In genomic region chr17:70992662-70993061, GRCm38 (mm10) we compare ENCODE assay signal across 13 mouse cellular contexts. TPM values are rescaled to one million over a fixed set of nuclear protein-coding genes. Genes with fewer than 3 reads are reported as not detected.
A peak's percentile ranks its signal among the peaks of the same experiment; 100 is the strongest.
DNase-seq lines count a peak whose midpoint lies in the region; ATAC-seq and TF ChIP-seq lines count a peak whose summit lies in the region.
"Had no signal": no experiment of that assay in that cellular context is flagged by ENCODE, and none has a peak within 500 bp of the region (broad histone marks: within the 10 kb centered on the region; RNA-seq: fewer than 3 reads in every experiment).

No protein-coding gene starts in this region.

- DNase-seq in kidney, adult 2 months = no peak
- DNase-seq in kidney, postnatal 14 days = no peak
- DNase-seq in CH12.LX (ENCODE audit: extremely low read depth) (no peak), ES-CJ7 (ENCODE audit: low read depth, low spot score) (peak; percentile 55)
- no peak for DNase-seq in heart, postnatal 0 days (ENCODE audit: low spot score)
- DNase-seq in cerebellum, adult 11 months = no peak
- DNase-seq in yolk sac, embryonic 10.5 days (ENCODE audit: low spot score) = no peak
- DNase-seq in forebrain, embryonic 14.5 days (ENCODE audit: low spot score) = no peak
- DNase-seq: cerebellum, adult 9-11 months; kidney, adult 18-20 months; thymus, adult 18-20 months had no signal

- peak overlapping the region; percentile 29 for H3K27ac ChIP-seq in kidney, adult 2 months (ENCODE audit: insufficient read depth, low read depth, low read length)
- H3K27ac ChIP-seq in CH12.LX (ENCODE audit: insufficient read depth, low read depth) = peak overlapping the region; percentile 44
- H3K27ac ChIP-seq in heart, postnatal 0 days (ENCODE audit: low read depth) = peak overlapping the region; percentile 94
- no peak overlapping the region; the same call in 1 of the 2 replicates for H3K27ac ChIP-seq in forebrain, embryonic 14.5 days (ENCODE audit: low read depth, low read length)

- no peak for ATAC-seq in heart, postnatal 0 days (ENCODE audit: insufficient read depth, low read depth)
- no peak for ATAC-seq in forebrain, embryonic 14.5 days
- ATAC-seq: forebrain, embryonic 16.5 days had no signal

- in situ Hi-C loops in CH12.LX (cut with MboI; ENCODE audit: low pct_ligation_motif_present, low pct_unique_long_range_greater_than_20kb, low sequenced_read_pairs) = no loop called here

- dilution Hi-C loops in CH12.LX (cut with MboI; ENCODE audit: extremely low pct_ligation_motif_present, extremely low pct_unique_long_range_greater_than_20kb, low sequenced_read_pairs) = no loop called here

- WGBS in kidney, adult 2 months = 85% methylated on average over 9 of the region's 9 CpGs
- 69% methylated on average over 9 of the region's 9 CpGs for WGBS in heart, postnatal 0 days
- 68% methylated on average over 9 of the region's 9 CpGs for WGBS in forebrain, embryonic 14.5 days

- no peak overlapping the region for H3K9ac ChIP-seq in CH12.LX (ENCODE audit: insufficient read depth, low read depth)
- H3K9ac ChIP-seq in heart, postnatal 0 days (replicated peaks; ENCODE audit: low read depth, low read length) = no peak overlapping the region
- no peak overlapping the region for H3K9ac ChIP-seq in forebrain, embryonic 14.5 days (ENCODE audit: low read length)

- no peak for TF ChIP-seq CTCF in kidney, adult 2 months (conservative IDR thresholded peaks at IDR 0.05; ENCODE audit: insufficient read depth, insufficient read length, low read depth, low read length)
- TF ChIP-seq CTCF in CH12.LX (conservative IDR thresholded peaks at IDR 0.05 in 1 of 2, IDR thresholded peaks at IDR 0.05 in 1 of 2; ENCODE audit: low read depth in 2 of 2, low read length in 2 of 2) = no peak
- TF ChIP-seq CTCF in heart, postnatal 0 days (IDR thresholded peaks at IDR 0.05; ENCODE audit: low read depth) = no peak

- H3K36me3 ChIP-seq in kidney, adult 2 months (ENCODE audit: control insufficient read depth, insufficient read depth, low read length) = peaks cover 5% of the 10 kb centered on the region; the same call in 1 of the 2 replicates
- H3K36me3 ChIP-seq in CH12.LX (replicated peaks in 1 of 2; ENCODE audit: control insufficient read depth in 1 of 2, insufficient read depth in 1 of 2, low read length in 1 of 2) = peaks cover 20 to 54% of the 10 kb centered on the region in 2 experiments
- H3K36me3 ChIP-seq in heart, postnatal 0 days (replicated peaks; ENCODE audit: control insufficient read depth, insufficient read depth, low read length) = peaks cover 50% of the 10 kb centered on the region
- H3K36me3 ChIP-seq in forebrain, embryonic 14.5 days (ENCODE audit: control insufficient read depth, insufficient read depth, low read length) = peaks cover 21% of the 10 kb centered on the region

- no peak for TF ChIP-seq POLR2A in kidney, adult 2 months (IDR thresholded peaks at IDR 0.05; ENCODE audit: low read depth, low read length)
- TF ChIP-seq POLR2A in CH12.LX (IDR thresholded peaks at IDR 0.05; ENCODE audit: low read depth, low read length) = no peak

- no peaks in the 10 kb centered on the region for H3K9me3 ChIP-seq in CH12.LX (replicated peaks; ENCODE audit: low read length)
- no peaks in the 10 kb centered on the region for H3K9me3 ChIP-seq in heart, postnatal 0 days (replicated peaks; ENCODE audit: control insufficient read depth, low read length)
- no peaks in the 10 kb centered on the region for H3K9me3 ChIP-seq in forebrain, embryonic 14.5 days (replicated peaks; ENCODE audit: control insufficient read depth, low read length)
- H3K9me3 ChIP-seq: megakaryocyte, embryonic 14.5 days had no signal

- no peak for TF ChIP-seq RAD21 in CH12.LX (IDR thresholded peaks at IDR 0.05; ENCODE audit: low read depth, low read length)

- H3K4me3 ChIP-seq in kidney, adult 2 months (ENCODE audit: insufficient read depth, low read depth, low read length) = no peak overlapping the region
- no peak overlapping the region for H3K4me3 ChIP-seq in CH12.LX (replicated peaks in 1 of 3; ENCODE audit: low read depth in 2 of 3, low read length in 2 of 3, poor library complexity in 1 of 3)
- no peak overlapping the region for H3K4me3 ChIP-seq in heart, postnatal 0 days (ENCODE audit: low read depth, low read length)
- H3K4me3 ChIP-seq in forebrain, embryonic 14.5 days (ENCODE audit: low read depth, low read length) = no peak overlapping the region
- H3K4me3 ChIP-seq: megakaryocyte, embryonic 14.5 days had no signal

- peaks cover 56% of the 10 kb centered on the region for H3K79me2 ChIP-seq in CH12.LX (replicated peaks; ENCODE audit: control insufficient read depth, extremely low read depth, insufficient read depth, poor library complexity, severe bottlenecking)

- no peak for TF ChIP-seq EP300 in CH12.LX (IDR thresholded peaks at IDR 0.05; ENCODE audit: low read length)
- no peak for TF ChIP-seq EP300 in heart, postnatal 0 days (IDR thresholded peaks at IDR 0.05; ENCODE audit: low read depth)

- no peaks in the 10 kb centered on the region for H3K27me3 ChIP-seq in kidney, adult 2 months (replicated peaks; ENCODE audit: control insufficient read depth, insufficient read depth, low read length)
- no peaks in the 10 kb centered on the region for H3K27me3 ChIP-seq in CH12.LX (replicated peaks)
- H3K27me3 ChIP-seq in heart, postnatal 0 days (ENCODE audit: control insufficient read depth, insufficient read depth, low read length) = no peaks in the 10 kb centered on the region
- no peaks in the 10 kb centered on the region for H3K27me3 ChIP-seq in forebrain, embryonic 14.5 days (replicated peaks; ENCODE audit: control insufficient read depth, insufficient read depth, low read length)
- H3K27me3 ChIP-seq: megakaryocyte, embryonic 14.5 days had no signal

- no peak overlapping the region for H3K4me2 ChIP-seq in CH12.LX (ENCODE audit: insufficient read depth, low read depth, poor library complexity, severe bottlenecking)
- no peak overlapping the region for H3K4me2 ChIP-seq in heart, postnatal 0 days (ENCODE audit: low read depth, low read length)
- H3K4me2 ChIP-seq in forebrain, embryonic 14.5 days (ENCODE audit: low read length) = no peak overlapping the region

- H3K4me1 ChIP-seq in kidney, adult 2 months (ENCODE audit: control insufficient read depth, insufficient read depth, low read length) = peaks cover 22% of the 10 kb centered on the region; the same call in 1 of the 2 replicates
- peaks cover 24 to 77% of the 10 kb centered on the region in 2 experiments for H3K4me1 ChIP-seq in CH12.LX (ENCODE audit: control insufficient read depth in 1 of 2, insufficient read depth in 2 of 2)
- peaks cover 53% of the 10 kb centered on the region for H3K4me1 ChIP-seq in heart, postnatal 0 days (ENCODE audit: control insufficient read depth, insufficient read depth)
- H3K4me1 ChIP-seq in forebrain, embryonic 14.5 days (ENCODE audit: control insufficient read depth, insufficient read depth, low read length) = peaks cover 14% of the 10 kb centered on the region; the same call in 1 of the 2 replicates

TF ChIP-seq in CH12.LX, 34 proteins besides CTCF, POLR2A, EP300 and RAD21:
- no peak for TF ChIP-seq BHLHE40 (IDR thresholded peaks at IDR 0.05; ENCODE audit: low read depth, low read length)
- TF ChIP-seq HCFC1 (IDR thresholded peaks at IDR 0.05; ENCODE audit: low read depth, low read length) = no peak
- TF ChIP-seq JUND (conservative IDR thresholded peaks at IDR 0.05; ENCODE audit: low read depth, low read length) = no peak
- TF ChIP-seq IRF4 (IDR thresholded peaks at IDR 0.05; ENCODE audit: low read depth, low read length) = no peak
- TF ChIP-seq SIN3A (IDR thresholded peaks at IDR 0.05; ENCODE audit: low read length) = no peak
- TF ChIP-seq MXI1 (IDR thresholded peaks at IDR 0.05; ENCODE audit: low read depth, low read length) = no peak
- TF ChIP-seq ZC3H11A (IDR thresholded peaks at IDR 0.05; ENCODE audit: low read depth, low read length) = no peak
- TF ChIP-seq ZKSCAN1 (IDR thresholded peaks at IDR 0.05; ENCODE audit: borderline replicate concordance, low read depth, low read length) = no peak
- no peak for TF ChIP-seq NRF1 (IDR thresholded peaks at IDR 0.05; ENCODE audit: low read depth, low read length)
- TF ChIP-seq JUN (IDR thresholded peaks at IDR 0.05; ENCODE audit: insufficient read depth, low read depth, low read length) = no peak
- TF ChIP-seq SMC3 (IDR thresholded peaks at IDR 0.05; ENCODE audit: low read depth, low read length) = no peak
- no peak for TF ChIP-seq TCF12 (IDR thresholded peaks at IDR 0.05; ENCODE audit: low read depth, low read length)
- no peak for TF ChIP-seq ZMIZ1 (IDR thresholded peaks at IDR 0.05; ENCODE audit: low read depth, low read length)
- no peak for TF ChIP-seq E2F4 (IDR thresholded peaks at IDR 0.05; ENCODE audit: insufficient replicate concordance, low read depth, low read length)
- TF ChIP-seq TBP (conservative IDR thresholded peaks at IDR 0.05; ENCODE audit: low read depth, low read length) = no peak
- no peak for TF ChIP-seq MYC (IDR thresholded peaks at IDR 0.05; ENCODE audit: low read depth, low read length)
- TF ChIP-seq UBTF (IDR thresholded peaks at IDR 0.05; ENCODE audit: low read depth, low read length) = no peak
- no peak for TF ChIP-seq CHD1 (IDR thresholded peaks at IDR 0.05; ENCODE audit: low read depth, low read length)
- TF ChIP-seq MAFK (IDR thresholded peaks at IDR 0.05; ENCODE audit: insufficient replicate concordance, low read length) = no peak

RNA-seq across cellular contexts. Expression of gene Myom1, which starts 9.8 kb away (rescaled TPM):
- polyA plus RNA-seq in kidney, adult 2 months (2012; rRNA removed) = 2.8 and 4.3 TPM in 2 replicates
- total RNA-seq in CH12.LX (2012; rRNA removed) (0.42 and 0.55 TPM in 2 replicates), CH12.LX (2014; rRNA removed) (0.26 TPM in 2 replicates)
- polyA plus RNA-seq in CH12.LX (2012; ENCODE audit: insufficient read length, low read depth) = 0.86 and 0.93 TPM in 2 replicates
- total RNA-seq in heart, postnatal 0 days (2014; rRNA removed; ENCODE audit: low replicate concordance) = 392 and 459 TPM in 2 replicates
- 214 and 238 TPM in 2 replicates for polyA plus RNA-seq in heart, postnatal 0 days (2015; fragmentation: Nextera tagmentation; extraction: Ambion mirVana)
- 0.82 and 1.0 TPM in 2 replicates for polyA plus RNA-seq in forebrain, embryonic 14.5 days (2014; fragmentation: Nextera tagmentation; extraction: Ambion mirVana)

RNA-seq across cellular contexts. Expression of gene Myl12a, which starts 10.0 kb away (rescaled TPM):
- polyA plus RNA-seq in kidney, adult 2 months (2012; rRNA removed) = 119 and 160 TPM in 2 replicates
- total RNA-seq in CH12.LX (2012; rRNA removed) (163 and 171 TPM in 2 replicates), CH12.LX (2014; rRNA removed) (246 and 279 TPM in 2 replicates)
- polyA plus RNA-seq in CH12.LX (2012; ENCODE audit: insufficient read length, low read depth) = 280 and 285 TPM in 2 replicates
- total RNA-seq in heart, postnatal 0 days (2014; rRNA removed; ENCODE audit: low replicate concordance) = 429 and 487 TPM in 2 replicates
- polyA plus RNA-seq in heart, postnatal 0 days (2015; fragmentation: Nextera tagmentation; extraction: Ambion mirVana) = 773 and 817 TPM in 2 replicates
- polyA plus RNA-seq in forebrain, embryonic 14.5 days (2014; fragmentation: Nextera tagmentation; extraction: Ambion mirVana) = 143 and 158 TPM in 2 replicates

Comparison
In these comparisons a context has a peak if more than half of its experiments do, and no peak if none do; other contexts are left out.
1. RNA of gene Myom1, which starts 9.8 kb away (polyA plus RNA-seq): 214 to 238 TPM in heart, postnatal 0 days; 2.8 to 4.3 TPM in kidney, adult 2 months, 0.82 to 1.0 TPM in forebrain, embryonic 14.5 days and 0.86 to 0.93 TPM in CH12.LX; every median in the first group is over 10 times any median in the second.